Mouse (Mus musculus) ovary, adult 18-20 months (tissue): ENCODE data around the gene Cfap161.
A peak's percentile ranks its signal among the peaks of the same experiment; 100 is the strongest.

Source experiments
- DNase-seq: peaks from one replicate; pipeline ENCODE4 v3.0.0; 2022; ENCODE audit warnings: low spot score, mixed read lengths

Gene Cfap161

DNA sequence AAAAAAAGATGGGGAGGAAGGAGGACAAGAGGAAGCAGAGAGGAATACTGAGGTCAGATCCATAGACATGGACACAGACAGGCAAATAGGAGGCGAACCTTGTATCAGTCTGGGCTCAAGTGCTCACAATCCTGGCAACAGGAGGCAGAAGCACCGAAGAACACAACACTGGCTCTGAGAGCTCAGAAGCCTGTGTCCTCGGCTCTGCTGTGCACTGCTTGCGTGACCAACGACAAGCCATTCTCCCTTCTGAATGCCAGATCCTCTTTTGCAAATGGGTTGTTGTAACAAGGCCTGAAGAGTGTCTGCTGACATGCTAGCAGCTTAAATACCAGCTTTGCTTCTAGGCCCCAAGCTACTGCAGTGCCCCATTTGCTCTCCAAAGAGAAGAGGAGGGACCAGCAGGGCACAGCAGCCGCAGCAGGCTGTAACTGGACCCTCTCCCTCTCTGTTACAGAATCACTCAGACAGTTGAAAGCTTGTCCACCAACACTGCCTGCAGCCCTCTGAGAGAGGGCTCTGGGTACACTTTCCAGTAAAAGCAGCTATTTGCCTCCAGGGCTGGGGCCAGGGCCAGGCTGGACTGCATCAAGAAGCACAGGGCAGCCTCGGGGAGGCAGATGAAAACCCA, 54.9 kb downstream of the Cfap161 start:
- DNase-seq, result no peak

DNA sequence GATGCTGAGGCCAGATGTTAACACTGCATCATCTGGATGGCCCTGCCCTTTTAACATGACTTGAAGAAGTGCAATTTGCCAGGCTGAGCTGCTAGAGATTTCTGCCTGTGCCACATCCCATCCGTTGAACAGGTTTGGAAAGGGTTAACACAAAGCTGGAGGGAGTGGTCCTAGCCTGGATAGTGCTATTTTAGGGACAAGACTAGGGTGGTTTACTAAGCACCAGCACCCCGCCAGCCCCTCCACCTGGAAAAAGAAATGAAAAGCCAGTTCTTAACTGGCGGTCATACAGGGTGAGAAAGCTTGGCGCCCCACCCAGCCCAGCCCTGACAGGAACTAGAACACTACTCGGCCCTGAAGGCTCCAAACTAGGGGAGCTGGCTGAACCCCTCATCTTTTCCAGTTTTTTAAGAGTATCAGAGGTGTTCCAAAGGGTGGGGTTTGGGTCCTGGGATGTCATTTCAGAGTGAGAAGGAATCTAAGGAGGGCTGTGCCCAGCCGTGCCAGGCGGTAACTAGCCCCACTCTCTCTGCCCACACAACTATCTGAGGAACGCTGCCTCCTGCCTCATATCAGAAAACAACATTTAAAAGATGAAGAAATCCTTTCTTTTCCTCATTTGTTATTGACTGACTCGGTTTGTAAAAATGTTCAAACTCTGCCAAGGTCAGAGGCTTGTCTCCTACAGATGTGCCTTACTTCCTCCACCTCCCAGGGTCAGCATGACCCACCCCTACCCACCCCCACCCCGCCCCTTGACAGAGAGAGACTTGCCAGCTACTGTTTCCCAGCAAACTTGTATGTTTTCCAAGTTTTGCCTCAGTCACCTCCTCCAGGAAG, 55.8 kb downstream of the Cfap161 start:
- DNase-seq, result peak; percentile 28

DNA sequence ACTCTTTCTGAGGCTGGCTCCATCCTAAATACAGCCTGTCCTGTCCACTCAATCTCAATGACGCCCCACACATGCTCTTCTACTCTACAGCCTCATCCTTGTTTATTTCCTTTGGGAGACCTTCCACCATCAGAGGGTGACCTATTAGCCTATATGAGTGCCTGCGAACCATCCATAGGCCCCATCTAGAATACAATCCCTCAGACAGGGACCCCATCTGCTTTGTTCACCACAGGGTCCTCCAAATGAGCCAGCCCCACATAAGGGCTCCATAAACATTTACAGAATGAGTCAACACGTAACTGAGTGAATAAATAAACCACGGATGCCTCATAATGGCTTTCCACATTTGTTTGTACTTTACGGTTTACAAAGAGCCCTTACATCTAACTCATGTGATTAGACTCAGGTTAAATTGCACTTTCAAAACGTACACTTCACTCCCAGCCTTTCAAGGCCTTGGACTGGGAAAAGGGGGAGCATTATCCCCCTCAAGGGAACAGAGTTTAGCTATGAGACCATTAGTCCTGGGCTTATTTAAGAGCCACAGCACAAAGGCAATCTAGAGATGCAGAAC, 56.7 kb downstream of the Cfap161 start:
- no peak for DNase-seq

DNA sequence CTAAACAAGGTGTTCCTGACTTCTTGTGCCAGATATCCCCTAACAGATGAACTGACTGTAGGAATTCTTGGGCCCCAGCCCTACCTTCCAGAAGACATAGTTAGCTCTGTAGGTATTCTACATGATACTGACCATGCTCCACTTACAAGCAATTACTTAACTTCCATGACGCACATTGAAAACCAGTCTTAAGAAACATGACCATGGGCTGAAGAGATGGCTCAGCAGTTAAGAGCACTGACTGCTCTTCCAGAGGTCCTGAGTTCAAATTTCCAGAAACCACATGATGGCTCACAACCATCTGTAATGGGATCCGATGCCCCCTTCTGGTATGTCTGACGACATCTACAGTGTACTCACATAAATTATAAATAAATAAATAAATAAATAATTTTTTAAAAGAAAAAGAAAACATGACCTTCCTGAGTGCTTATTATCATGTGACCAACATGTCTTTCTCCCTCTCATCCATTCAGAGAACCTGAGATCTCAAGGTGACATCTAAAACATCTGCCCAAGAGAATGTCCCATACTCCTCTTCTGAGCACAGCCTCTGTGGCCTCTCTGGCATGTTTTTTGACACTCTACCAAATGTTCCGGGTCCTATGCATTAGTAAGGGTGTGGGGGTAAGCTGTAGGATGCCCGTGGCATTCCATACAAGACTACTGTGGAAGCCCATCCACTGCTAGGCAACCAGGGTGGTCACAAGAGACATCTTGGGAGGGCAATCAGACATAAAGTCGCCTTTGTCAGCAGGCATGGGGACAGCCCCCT, 58.2 kb downstream of the Cfap161 start:
- DNase-seq, result no peak

DNA sequence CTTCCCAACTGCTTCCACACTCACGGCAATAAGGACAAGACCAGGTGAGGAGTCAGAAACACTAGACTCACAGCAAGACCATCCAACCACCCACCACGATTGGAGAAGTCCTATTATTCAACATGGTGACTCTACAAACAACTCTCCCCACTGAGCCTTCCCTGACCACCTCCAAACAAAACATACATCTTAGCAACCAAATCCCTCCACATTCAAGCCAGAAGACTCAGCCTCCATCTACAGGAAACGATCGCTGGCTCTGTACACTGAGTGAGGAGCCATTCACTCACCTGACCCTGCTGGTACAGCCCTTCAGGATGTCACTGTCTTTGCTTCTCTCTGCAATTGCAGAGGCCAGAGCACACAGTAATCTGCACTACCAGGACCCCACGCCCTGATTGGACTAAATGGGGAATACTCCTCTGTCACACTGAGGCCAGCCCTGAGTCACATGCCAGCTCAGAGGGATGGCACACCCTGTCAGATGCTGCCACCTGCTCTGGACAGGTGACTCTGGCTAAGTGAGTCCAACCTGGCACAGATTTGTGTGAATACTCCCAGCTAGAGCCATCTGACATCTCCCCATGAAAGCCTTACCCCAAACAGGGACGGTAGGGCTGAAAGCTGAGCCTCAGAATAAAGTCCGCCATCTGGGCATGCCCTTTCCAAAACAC, 59.4 kb downstream of the Cfap161 start:
- no peak for DNase-seq

DNA sequence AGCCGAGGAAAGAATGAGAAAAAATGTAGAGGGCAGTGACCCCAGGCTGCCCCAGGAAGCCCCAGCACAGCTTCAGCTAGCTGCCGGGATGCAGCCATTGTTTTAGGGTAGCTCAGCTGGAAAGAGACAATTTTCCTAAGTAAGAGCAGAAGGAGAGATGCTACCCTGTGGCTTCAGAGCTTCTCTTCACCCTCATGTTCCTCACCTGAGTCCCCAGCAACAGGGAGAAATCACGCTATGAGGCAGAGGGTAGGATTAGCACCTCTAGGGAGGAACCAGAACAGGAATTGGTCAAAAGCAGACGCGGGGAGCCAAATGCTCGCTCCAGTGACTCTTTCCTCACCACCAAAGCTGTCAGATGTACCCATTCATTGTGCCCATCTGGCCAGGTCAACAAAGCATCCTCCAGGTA, 60.0 kb downstream of the Cfap161 start:
- no peak for DNase-seq

DNA sequence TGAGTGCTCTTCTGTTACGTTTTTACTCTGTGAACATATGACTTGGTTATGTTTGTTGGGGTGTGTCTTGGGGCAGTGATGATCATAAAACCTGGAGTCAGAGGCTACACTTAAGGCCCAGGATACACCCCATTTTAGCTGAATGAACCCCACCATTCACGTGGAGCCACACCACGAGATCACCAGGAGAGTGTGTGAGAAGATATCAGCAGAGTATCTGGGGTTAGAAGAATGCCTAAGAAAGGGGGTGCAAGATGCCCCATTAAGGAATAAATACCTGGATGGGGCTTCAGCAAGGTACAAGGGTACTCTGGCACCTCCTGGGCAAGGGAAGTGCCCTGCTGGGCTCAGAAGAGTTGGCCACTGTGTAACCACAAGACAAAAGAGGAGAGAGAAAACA, 60.4 kb downstream of the Cfap161 start:
- no peak for DNase-seq

DNA sequence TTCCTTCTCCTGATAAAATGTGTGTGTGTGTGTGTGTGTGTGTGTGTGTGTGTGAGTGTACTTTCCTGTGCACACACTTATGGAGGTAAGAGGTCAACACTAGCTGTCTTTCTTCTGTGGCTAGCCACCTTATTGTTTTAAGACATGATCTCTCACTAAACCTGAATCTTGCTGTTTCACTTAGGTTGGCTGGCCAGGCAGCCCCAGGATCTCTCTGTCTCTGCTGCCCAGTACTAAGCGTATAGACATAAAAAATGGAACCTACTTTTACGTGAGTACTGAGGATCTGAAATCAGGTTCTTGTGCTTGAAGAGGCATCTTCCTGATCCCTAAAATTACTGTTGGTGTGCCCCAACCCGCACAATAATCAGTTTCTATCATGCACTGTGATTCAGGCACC, 61.9 kb downstream of the Cfap161 start:
- no peak for DNase-seq

DNA sequence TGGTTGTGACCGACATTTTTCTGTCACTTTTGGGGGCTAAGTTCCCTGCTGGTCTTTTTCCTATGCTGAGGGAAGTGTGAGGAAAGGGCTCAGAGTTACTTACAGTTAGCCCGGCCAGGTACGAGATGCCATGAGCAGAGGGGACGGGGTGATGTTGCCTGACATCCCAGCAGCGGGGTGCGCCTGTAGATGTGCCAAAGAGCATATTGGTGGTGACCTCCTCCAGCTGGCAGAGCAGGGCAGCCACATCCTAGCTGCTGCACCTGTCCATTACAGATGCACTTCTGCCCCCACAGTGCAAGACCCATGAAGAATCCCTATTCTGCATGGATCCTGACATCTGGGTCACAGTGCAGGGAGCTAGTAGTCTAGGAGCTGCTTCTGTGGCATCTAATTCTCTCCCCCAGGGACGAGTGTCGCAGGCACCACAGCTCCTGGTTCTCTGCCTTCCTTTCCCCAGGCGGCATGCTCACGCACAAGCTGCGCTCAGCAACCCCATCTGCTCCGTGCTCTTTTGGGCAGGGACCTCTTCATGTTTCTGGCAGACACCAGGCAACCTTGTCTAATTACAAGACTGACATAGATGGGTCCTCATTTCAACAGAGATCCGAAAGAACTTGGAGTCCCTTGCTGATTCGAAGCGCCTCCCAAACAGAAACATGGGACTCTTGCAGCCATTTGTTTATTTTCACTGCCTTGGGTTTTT, 62.6 kb downstream of the Cfap161 start:
- no peak for DNase-seq

DNA sequence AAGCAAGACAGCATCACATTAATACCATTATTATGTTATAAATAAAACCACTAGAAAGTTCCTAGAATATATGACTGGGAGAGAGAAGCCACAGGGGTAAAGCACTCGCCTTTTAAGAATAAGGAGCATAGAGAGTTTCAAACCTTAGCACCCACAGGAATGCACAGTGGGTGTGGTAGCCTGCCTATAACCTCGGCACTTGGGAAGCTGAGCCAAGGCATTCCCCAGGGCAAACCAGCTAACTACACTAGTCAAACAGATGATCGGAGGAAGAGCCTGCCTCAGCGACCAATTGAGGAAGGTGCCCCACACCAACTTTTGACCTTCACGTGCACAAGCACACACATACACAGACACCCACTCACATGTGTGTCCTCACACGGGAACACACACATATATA, 63.4 kb downstream of the Cfap161 start:
- no peak for DNase-seq

DNA sequence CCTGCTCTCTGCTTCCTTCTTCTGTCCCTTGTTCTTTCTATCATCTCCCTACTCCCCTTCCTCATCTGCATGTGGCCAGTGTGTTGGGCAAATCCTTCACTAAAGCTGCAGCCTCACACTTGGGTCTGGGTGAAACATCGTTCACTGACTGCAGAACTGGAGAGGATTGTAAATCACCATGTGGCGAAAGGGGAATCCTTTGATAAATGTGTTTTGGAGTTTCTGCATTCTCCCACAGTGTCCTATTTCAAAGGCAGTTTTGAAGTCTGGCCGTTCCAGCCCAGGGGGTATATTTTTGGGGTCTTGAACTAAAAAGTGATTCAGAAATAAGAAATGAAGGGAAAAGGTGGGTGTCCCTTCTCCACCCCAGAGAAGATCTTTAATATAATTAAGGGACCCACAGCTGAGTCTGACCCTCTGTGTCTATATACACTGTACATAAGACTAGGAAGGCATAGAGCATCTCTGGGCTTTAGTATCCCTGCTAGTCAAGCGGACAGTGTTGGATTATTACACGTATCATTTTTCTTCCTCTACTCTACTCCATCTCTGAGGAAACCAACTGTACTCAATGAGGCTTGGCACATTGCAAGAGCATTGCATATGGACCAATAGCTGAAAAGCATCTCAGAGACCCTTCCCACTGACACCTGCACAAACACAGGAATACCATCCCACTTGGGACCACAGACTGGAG, 67.6 kb downstream of the Cfap161 start:
- no peak for DNase-seq

DNA sequence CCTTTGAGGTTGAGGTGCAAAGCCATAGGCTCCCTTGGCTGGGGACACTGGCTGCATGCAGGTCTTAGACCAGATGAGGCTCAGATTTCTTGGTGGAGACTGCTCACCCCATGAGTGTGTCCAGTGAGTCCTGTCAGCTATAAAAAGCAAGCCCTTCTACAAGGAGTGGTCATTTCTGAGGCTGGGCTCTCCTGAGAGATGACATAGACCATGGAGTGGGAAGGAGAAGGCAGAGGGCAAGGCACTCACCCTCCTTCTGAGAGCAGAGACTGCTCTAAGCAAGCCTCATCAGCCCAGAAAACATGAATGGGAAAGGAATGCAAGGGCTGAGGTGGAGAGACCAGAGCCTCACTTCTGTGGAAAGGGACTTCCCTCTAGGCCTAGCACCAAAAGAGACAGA, 68.9 kb downstream of the Cfap161 start:
- no peak for DNase-seq

DNA sequence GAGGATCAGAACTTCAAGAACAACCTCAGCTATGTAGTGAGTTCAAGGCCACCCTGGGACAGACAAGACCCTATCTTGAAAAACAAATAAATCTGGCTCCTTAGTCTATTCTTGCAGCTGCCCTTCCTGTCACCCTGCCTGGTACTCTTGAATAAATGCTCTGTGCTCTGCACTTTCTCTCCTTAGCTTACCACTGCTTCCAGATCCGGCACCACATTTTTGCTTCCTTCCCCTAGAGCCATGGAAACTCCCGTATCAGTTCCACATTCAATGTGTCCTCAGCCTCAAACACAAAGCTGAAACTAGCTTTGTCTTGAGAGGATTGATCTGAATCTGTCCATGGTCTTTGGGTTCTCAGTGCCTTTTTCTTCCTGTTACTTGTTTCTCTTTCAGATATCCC, 70.1 kb downstream of the Cfap161 start:
- DNase-seq, result no peak
